Mouse (Mus musculus) brain, embryonic 14.5 days (tissue): ENCODE measurements around the gene Hsdl1.

Experiments used
- CTCF ChIP-seq: fragments of 200-500 bp; IDR thresholded peaks from 2 replicates; pipeline ENCODE4 v1.5.1; 2012; ENCODE audit warnings: inconsistent platforms, mild to moderate bottlenecking, moderate library complexity, borderline replicate concordance; ENCODE audit not compliant: insufficient read depth, insufficient read length; ENCODE audit errors: extremely low read depth
- POLR2A ChIP-seq: fragments of 200-500 bp; IDR thresholded peaks from 2 replicates; pipeline ENCODE4 v1.6.1; 2012; ENCODE audit warnings: mild to moderate bottlenecking, inconsistent platforms, borderline replicate concordance; ENCODE audit not compliant: poor library complexity, insufficient read depth, insufficient read length, severe bottlenecking; ENCODE audit errors: extremely low read depth

DNA sequence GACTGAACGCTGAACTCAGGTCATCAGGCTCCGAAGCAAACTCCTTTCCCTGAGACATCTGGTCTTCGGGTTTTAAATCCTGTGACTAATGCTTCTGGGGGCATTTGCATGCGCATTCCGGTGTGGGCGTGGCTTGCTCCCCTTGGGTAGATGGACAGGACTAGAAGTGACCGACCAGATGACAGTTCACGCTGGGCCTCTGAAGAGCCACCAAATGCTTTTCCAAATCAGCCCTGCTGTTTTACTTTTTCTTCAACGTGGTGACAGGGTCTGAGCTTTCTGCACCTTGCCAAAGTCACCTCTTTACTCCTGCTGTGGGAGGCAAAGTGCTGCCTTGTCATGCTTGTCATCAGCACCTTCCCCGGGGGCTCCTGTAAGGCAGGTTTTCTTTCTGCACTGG lies 13.9 kb upstream of the Hsdl1 start:
- TF ChIP-seq POLR2A: no peak
- TF ChIP-seq CTCF: no peak
